Mouse (Mus musculus) liver, postnatal 0 days (tissue): ENCODE measurements around the gene Itpr1. TPM values are rescaled to one million over a fixed set of nuclear protein-coding genes. Genes with fewer than 3 reads are reported as not detected.
A peak's percentile ranks its signal among the peaks of the same experiment; 100 is the strongest.

Source experiments
- ATAC-seq: fragments of 200-750 bp; cut with Nextera tagmentation; 2 replicates; pipeline ENCODE4 v1.8.0; 2017; ENCODE audit warnings: mild to moderate bottlenecking, moderate library complexity
- DNase-seq: peaks from one replicate; pipeline ENCODE4 v3.0.0-alpha.2; 2016
- H3K27ac ChIP-seq: fragments of 300-500 bp; sonication (generic); 2 replicates; pipeline ENCODE4 v1.5.1; 2014; ENCODE audit warnings: antibody characterized with exemption, moderate library complexity, mild to moderate bottlenecking, low read depth
- H3K27me3 ChIP-seq: fragments of 300-500 bp; sonication (generic); 2 replicates; pipeline ENCODE4 v1.6.1; 2014; ENCODE audit warnings: low read length, control low read depth, mixed read lengths; ENCODE audit not compliant: insufficient read depth
- H3K36me3 ChIP-seq: fragments of 300-500 bp; sonication (generic); replicated peaks from 2 replicates; pipeline ENCODE4 v1.6.1; 2014; ENCODE audit warnings: mild to moderate bottlenecking, control low read depth, low read length, moderate library complexity, mixed read lengths; ENCODE audit not compliant: insufficient read depth
- H3K4me1 ChIP-seq: fragments of 300-500 bp; sonication (generic); 2 replicates; pipeline ENCODE4 v1.6.1; 2014; ENCODE audit warnings: antibody characterized with exemption, mild to moderate bottlenecking, control low read depth; ENCODE audit not compliant: insufficient read depth
- H3K4me2 ChIP-seq: fragments of 300-500 bp; sonication (generic); 2 replicates; pipeline ENCODE4 v1.6.1; 2014; ENCODE audit warnings: low read depth, mild to moderate bottlenecking, low read length, moderate library complexity, mixed read lengths
- H3K4me3 ChIP-seq: fragments of 300-500 bp; sonication (generic); 2 replicates; pipeline ENCODE4 v1.5.1; 2014; ENCODE audit warnings: low read depth, low read length
- H3K9ac ChIP-seq: fragments of 300-500 bp; sonication (generic); replicated peaks from 2 replicates; pipeline ENCODE4 v1.6.1; 2014; ENCODE audit warnings: mild to moderate bottlenecking, moderate library complexity
- H3K9me3 ChIP-seq: fragments of 300-500 bp; sonication (generic); 2 replicates; pipeline ENCODE4 v1.6.1; 2016; ENCODE audit warnings: mild to moderate bottlenecking, control low read depth, low read length, mixed read lengths
- CTCF ChIP-seq: sonication (generic); IDR thresholded peaks from 2 replicates; pipeline ENCODE4 v1.5.1; 2016; ENCODE audit warnings: antibody characterized with exemption, low read depth
- EP300 ChIP-seq: IDR thresholded peaks from 2 replicates; pipeline ENCODE4 v1.6.1; 2016; ENCODE audit warnings: antibody characterized with exemption, low read depth, mild to moderate bottlenecking
- WGBS: fragments of 180-500 bp; shearing (Covaris S2); extraction: QIAGEN DNeasy Blood & Tissue Kit; methylation state at CpG from one replicate; pipeline ENCODE4 v1.1.7; 2014; ENCODE audit not compliant: insufficient replicate concordance; 5-methylcytosine and 5-hydroxymethylcytosine counted together
- polyA plus RNA-seq: library from polyadenylated mRNA; unstranded; fragments of >200 nt; fragmentation: Nextera tagmentation; extraction: Ambion mirVana; gene quantifications from 2 replicates; pipeline ENCODE4 v1.2.1, GENCODE M21; 2015

The Itpr1 gene
- polyA plus RNA-seq, 1 experiment from 2014 or later, result 2.9 TPM

- Histone ChIP-seq H3K27ac (peak overlapping the region; percentile 75), H3K4me2 (no peak overlapping the region), H3K4me1 (peaks cover 27% of the 10 kb centered on the region), H3K9me3 (no peaks in the 10 kb centered on the region), H3K9ac (no peak overlapping the region), H3K4me3 (no peak overlapping the region), H3K27me3 (no peaks in the 10 kb centered on the region), H3K36me3 (no peaks in the 10 kb centered on the region)
- 68% methylated on average over 8 of the region's 8 CpGs for WGBS
- TF ChIP-seq CTCF (no peak), EP300 (0 out of 2 replicates have a peak, but pooled peaks have one; percentile 12)
- peak; percentile 11; the same call in 1 of the 2 replicates for ATAC-seq
- no peak for DNase-seq
Measured at GRCm38 (mm10) chr6:108447179-108447845, 234.4 kb downstream of the Itpr1 start.

DNA sequence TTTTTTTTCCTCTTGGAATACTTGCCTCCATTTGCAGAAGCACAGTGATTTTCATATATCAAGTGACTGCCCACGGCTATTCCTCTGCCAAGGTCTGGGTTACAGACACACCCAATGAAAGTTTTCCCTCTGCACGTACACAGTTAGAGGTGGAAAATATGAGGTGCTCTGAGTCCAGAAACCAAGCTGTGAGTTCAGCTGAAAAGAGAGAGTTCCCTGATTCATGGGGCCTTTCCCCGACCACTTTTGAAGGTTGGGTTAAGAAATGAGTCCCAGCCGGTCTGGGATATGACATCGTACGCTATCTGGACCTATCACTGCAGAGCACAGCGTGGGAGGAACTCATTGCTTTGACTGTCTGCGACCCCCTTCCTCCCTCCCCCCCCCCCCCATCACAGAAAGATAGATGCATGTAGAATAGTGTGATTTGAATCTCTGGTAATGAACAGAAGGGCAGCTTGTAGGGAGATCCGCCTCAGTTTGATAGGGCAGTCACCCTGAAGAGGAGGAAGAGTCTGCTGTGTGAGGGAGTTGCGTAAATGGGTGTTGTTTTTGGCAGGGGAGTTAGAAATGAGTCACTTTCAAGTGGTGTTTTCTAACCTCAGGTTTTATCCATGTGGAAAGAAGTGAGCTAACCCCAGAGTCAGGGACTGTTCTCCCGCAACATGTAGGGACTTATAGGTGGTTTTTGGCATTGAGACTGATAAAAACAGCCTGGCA is 235.3 kb downstream of the Itpr1 start:
- no peak overlapping the region for H3K4me2 ChIP-seq
- peaks cover 27% of the 10 kb centered on the region for H3K4me1 ChIP-seq
- 45% methylated on average over 11 of the region's 11 CpGs for WGBS
- no peak overlapping the region for H3K4me3 ChIP-seq
- H3K9ac ChIP-seq, result 0 out of 2 replicates have a peak overlapping the region, but pooled peaks have one; percentile 26
- DNase-seq (peak; percentile 61), ATAC-seq (peak; percentile 87)
- no peaks in the 10 kb centered on the region for H3K27me3 ChIP-seq
- TF ChIP-seq EP300 (peak; percentile 55), CTCF (no peak)
- no peaks in the 10 kb centered on the region for H3K36me3 ChIP-seq
- no peaks in the 10 kb centered on the region for H3K9me3 ChIP-seq
- peak overlapping the region; percentile 90 for H3K27ac ChIP-seq

DNA sequence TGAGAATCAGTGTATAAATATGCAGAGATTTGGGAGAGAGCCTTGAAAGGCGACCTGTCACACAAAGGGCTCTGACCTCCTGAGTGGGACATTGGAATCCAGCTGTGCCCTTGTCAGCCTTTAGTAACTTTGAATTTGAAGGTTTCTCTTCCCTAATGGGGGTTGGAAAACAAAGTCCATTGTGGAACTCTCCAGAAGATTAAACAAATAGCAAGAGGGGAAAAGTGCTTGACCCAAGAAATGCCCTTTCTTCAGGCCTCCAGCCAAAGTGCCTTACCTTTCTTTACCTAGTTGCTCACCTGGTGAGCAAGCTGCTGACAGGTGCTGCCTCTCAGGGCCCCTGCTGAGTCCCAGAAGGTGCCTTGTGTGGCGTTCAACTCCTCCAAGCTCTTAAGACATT is 236.0 kb downstream of the Itpr1 start:
- no peak overlapping the region for H3K4me2 ChIP-seq
- 66% methylated on average over 2 of the region's 2 CpGs for whole genome bisulfite sequencing
- peak overlapping the region; percentile 90 for H3K27ac ChIP-seq
- no peak overlapping the region for H3K4me3 ChIP-seq
- peaks cover 28% of the 10 kb centered on the region for H3K4me1 ChIP-seq
- H3K36me3 ChIP-seq, result no peaks in the 10 kb centered on the region
- no peaks in the 10 kb centered on the region for H3K27me3 ChIP-seq
- no peak for TF ChIP-seq CTCF
- TF ChIP-seq EP300, result no peak
- 0 out of 2 replicates have a peak overlapping the region, but pooled peaks have one; percentile 26 for H3K9ac ChIP-seq
- DNase-seq, result no peak
- no peak for ATAC-seq
- no peaks in the 10 kb centered on the region for H3K9me3 ChIP-seq

- no peak for DNase-seq
- no peak for ATAC-seq
- peaks cover 42% of the 10 kb centered on the region for H3K4me1 ChIP-seq
- no peak overlapping the region for H3K27ac ChIP-seq
- WGBS, result 81% methylated on average over 2 of the region's 2 CpGs
- H3K4me3 ChIP-seq, result no peak overlapping the region
- H3K9me3 ChIP-seq, result no peaks in the 10 kb centered on the region
- no peaks in the 10 kb centered on the region for H3K27me3 ChIP-seq
- TF ChIP-seq EP300, result no peak
- no peak for TF ChIP-seq CTCF
- no peaks in the 10 kb centered on the region for H3K36me3 ChIP-seq
- H3K9ac ChIP-seq, result no peak overlapping the region
- H3K4me2 ChIP-seq, result no peak overlapping the region
Measured at GRCm38 (mm10) chr6:108451536-108451935, 238.6 kb downstream of the Itpr1 start.

- Histone ChIP-seq H3K9me3 (no peaks in the 10 kb centered on the region), H3K27me3 (no peaks in the 10 kb centered on the region), H3K4me2 (no peak overlapping the region), H3K27ac (peak overlapping the region; percentile 75), H3K9ac (no peak overlapping the region), H3K4me3 (no peak overlapping the region), H3K4me1 (peaks cover 39% of the 10 kb centered on the region), H3K36me3 (no peaks in the 10 kb centered on the region)
- DNase-seq, result no peak
- TF ChIP-seq CTCF (no peak), EP300 (peak; percentile 49; the same call in 1 of the 2 replicates)
- 68% methylated on average over 5 of the region's 5 CpGs for WGBS
- peak; percentile 64 for ATAC-seq
Measured at GRCm38 (mm10) chr6:108453618-108454017, 240.7 kb downstream of the Itpr1 start.
